Mouse (Mus musculus): ENCODE measurements at regions not wholly inside any gene's neighbourhood (a gene's known extent, or its start where the extent isn't known, plus 50 kb on each side); places are given as distances from the start of the nearest gene placed in this dataset.
A peak's percentile ranks its signal among the peaks of the same experiment; 100 is the strongest.

DNA sequence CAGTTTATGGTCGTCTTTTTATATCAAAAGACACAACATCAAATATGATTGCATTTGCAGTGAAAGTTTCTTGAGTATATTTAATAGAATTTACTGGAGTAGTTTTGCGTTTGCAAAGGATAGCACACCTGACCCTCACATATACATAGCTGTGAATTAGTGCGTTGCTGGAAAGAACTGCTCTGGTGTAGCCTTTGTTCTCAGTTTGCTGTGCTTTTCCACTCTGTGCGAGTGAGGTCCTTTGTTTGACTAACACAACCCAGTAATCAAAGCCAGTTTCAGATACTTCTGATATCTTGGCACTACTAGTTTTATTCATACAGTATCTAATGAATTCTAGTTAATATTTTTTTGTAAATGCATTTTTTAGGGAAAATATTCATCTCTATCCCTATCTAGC lies 84.7 kb downstream of the Trim52 start:
- no peak for DNase-seq (ENCODE audit: low spot score)

DNA sequence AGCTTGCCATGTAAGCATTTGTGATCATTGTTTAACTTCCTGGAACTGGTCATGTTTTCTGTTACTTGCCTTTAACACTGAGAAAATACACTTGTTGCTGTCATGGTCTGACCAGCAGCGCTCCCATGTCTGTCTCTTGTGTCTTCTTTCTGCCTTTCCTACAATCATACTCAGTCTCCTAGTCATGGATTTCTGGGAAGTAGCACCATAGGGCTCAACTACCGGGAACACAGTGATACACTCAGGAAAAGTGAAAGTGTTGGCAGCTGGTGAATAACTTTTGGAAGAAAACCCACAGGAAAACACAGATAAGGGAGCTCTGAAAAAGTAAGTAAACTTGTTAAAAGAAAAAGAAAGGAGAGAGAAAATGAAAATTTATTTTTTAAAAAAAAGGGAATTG lies 87.6 kb downstream of the Trim52 start:
- DNase-seq (ENCODE audit: low spot score): no peak

DNA sequence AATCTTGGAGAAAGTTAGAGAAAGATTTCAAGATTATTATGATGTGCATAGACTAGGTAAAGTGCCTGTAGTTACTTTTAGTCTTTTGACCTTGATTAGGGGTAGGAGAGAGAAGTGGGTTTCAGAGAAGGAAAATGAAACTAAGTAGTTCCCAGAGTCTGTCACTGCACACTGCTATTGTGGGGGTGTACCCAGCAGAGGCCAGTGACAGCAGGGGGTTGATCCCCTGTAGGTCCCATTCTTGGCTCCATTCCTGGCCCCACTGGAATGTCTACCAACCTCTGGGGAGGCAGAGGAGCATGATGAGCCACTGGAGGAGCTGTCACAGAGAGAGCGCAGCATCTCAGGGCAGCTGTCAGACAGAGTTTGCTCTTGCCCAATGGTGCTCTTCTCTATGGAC lies 88.1 kb downstream of the Trim52 start:
- DNase-seq (ENCODE audit: low spot score): no peak

DNA sequence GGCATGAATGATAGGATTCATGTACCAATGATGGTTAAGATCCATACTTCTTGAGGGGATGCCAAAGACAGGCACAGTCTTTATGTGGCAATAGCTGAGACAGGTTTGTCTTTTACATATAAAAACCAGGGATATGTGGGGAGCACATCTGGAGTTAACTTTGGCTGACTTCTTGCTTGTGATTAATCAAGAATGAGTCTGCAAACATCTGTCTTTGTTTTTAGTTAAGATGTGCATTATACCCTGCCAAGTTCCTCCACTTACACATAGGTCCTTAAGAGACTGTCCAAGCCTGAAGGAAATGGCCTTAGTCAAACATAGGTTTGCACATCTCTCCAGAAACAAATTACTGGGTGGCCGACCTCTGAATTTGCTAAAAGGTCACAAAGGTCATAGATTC lies 91.8 kb downstream of the Trim52 start:
- no peak for DNase-seq (ENCODE audit: low spot score)

DNA sequence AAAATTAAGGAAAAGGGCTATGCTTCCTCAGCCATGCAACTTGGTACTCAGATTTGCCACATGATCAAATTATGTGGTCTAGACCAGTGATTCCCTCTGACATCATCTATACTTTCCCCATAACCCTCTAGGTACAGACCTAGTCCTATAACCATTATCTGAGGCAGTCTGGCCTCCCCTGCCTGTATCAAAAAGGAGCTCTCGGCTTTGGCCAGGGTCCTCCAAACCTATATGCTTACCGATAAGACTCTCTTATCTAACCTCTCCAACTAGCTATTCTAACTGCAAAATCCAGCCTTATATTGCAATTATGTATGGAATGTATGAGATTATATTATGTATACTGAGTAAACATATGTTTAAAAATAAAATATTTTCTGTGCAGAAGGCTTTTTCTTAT lies 93.1 kb downstream of the Trim52 start:
- no peak for DNase-seq (ENCODE audit: low spot score)

GRCm38 (mm10) chr14:106199536-106200319 lies 93.7 kb downstream of the Trim52 start:
- DNase-seq (ENCODE audit: low spot score): peak; percentile 35

DNA sequence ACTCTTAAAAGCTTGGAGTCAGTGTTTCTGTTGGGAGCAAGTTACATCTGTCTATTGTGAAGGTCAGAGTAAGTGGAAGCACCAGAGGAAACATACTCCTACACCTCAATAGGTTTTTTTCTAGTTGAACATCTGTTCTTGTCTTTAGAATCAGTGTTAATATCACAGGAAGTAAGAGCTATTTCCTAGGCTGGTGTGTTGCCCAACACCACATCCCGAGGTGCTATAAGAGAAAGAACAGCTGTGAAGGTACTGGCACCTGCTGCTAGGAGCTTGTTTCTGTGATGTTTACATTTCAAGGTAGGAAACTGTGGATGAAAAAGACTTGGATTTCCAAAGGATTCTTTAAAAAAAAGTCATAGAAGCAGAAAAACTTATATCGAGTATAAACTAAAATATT lies 105.1 kb downstream of the Trim52 start:
- DNase-seq (ENCODE audit: low spot score): no peak

GRCm38 (mm10) chr14:106217681-106218080 lies 111.7 kb downstream of the Trim52 start:
- no peak for DNase-seq (ENCODE audit: low spot score)

GRCm38 (mm10) chr14:106219293-106219797 lies 113.3 kb downstream of the Trim52 start:
- DNase-seq (ENCODE audit: low spot score): no peak

- DNase-seq (ENCODE audit: low spot score): no peak
Observed at GRCm38 (mm10) chr14:106225401-106225800, 119.4 kb downstream of the Trim52 start.

GRCm38 (mm10) chr14:106241721-106242405 lies 135.9 kb downstream of the Trim52 start:
- no peak for DNase-seq (ENCODE audit: low spot score)

DNA sequence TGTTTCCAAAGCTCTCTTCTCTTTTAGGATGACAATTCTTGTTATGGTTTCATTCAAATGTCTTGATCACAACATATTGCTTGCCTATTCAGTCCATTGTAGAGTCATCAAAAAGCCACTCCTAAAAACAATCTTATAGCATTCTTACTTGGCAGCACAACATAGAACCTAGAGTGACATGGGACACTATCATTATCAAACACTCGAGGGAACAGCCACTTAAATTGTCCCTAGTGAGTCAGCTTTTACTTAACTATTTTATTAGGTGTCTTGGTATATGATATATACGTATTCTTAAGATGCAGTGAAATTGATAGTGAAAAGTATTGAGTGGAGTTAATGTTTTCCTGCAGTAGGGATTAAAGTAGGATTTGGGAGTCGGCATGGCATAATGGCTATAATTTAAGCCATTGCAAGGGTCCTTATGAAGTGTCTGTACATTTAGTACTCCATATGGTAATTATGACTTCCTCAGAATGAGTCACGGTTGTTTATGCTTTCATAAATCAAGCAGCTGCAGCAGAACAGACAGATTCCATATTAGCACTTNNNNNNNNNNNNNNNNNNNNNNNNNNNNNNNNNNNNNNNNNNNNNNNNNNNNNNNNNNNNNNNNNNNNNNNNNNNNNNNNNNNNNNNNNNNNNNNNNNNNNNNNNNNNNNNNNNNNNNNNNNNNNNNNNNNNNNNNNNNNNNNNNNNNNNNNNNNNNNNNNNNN lies 153.6 kb downstream of the Trim52 start:
- DNase-seq (ENCODE audit: low spot score): no peak

- no peak for DNase-seq (ENCODE audit: low spot score)
Observed at GRCm38 (mm10) chr14:106265290-106265689, 159.3 kb downstream of the Trim52 start.

DNA sequence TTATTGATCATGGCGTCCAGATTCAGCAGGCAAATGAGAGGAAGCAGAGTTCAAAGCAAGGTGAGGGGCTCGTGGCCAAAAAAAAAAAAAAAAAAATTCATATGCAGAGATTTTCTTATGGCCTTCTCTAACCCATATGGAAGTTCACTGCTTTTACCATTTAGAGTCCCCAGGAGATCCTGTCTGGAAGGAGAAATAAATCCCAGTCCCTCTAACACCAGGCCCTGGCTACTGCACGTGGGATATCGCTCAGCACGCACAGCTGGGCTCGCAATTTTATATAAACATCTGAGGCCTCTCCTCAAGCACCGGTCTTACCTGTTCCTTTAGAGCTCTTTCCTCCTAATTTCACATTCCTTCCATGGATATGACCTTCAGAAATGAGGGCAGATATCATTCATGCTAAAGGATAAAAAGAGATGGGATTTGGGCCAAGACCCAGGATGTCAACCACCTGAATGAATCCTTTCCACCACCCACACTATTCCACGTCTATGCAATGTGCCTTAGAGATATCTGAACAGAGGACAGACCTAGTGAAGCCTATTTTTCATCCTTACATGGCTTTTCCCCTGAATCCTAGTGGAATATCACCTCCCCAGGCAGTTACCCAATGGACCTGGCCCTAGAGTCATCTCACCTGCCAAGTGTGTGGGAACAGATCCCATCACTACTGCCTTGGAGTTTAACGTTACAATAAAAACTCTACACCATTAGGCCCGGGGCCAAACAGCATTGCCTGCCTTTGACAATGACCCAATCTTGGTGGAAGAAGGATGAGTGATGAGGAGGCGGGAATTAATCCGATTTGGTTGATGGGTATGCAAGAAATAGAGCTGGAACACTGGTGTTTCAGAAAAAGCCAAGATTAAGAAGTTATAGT lies 161.9 kb downstream of the Trim52 start:
- no peak for DNase-seq (ENCODE audit: low spot score)

GRCm38 (mm10) chr14:106269680-106270079 lies 163.7 kb downstream of the Trim52 start:
- DNase-seq (ENCODE audit: low spot score): peak; percentile 62

DNA sequence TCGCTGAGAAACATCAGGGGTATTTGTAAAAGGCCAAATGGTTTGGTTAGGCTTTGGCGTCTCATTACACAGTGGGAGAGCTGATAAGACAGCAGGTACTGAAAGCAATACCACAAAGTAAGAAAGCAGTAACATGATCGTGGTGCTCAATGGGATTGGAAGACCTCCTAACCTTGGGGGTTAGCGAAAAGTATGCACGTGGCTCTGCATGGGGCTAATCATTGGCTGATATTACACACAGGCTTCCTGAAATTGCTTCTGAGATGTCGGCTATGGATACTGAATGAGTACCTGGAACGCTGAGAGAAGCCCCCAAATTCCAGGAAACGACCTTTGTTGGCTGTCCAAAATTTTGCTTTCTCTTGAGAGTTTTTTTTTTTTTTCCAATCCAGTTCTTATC lies 207.6 kb downstream of the Trim52 start:
- DNase-seq (ENCODE audit: low spot score): peak; percentile 8

GRCm38 (mm10) chr14:106314079-106314551 lies 208.1 kb downstream of the Trim52 start:
- DNase-seq (ENCODE audit: low spot score): peak; percentile 63

GRCm38 (mm10) chr14:106318767-106319166 lies 212.8 kb downstream of the Trim52 start:
- peak; percentile 7 for DNase-seq (ENCODE audit: low spot score)

DNA sequence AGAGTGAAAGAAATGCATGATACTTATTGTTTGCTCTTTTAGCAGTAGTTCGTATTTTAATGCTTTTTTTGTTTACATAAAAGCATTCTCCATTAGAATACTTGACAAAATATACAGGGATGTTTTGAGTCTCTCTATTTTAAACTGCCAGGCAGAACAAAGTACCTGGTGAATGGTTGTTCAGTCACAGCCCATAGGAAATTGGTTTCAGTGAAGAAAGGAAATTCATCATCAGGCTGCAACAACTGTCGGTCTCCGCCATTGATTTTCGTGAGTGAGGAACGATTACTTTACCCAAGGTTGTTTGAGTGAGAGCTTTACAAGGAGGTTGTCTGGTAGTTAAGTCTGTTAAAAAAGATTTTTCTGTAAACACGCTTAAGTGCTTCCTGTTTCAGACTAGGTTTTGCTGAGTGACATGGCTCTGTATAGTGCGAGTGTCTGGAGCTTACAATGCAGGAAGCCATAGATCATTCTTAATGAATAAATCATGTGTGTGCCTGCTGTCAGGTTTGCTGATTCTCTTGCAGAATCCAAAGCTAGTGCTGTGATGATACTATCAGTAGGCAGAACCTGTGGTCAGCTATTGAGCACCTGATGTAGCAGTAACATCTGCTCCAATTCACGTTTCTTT lies 221.8 kb downstream of the Trim52 start:
- DNase-seq (ENCODE audit: low spot score): peak; percentile 42

DNA sequence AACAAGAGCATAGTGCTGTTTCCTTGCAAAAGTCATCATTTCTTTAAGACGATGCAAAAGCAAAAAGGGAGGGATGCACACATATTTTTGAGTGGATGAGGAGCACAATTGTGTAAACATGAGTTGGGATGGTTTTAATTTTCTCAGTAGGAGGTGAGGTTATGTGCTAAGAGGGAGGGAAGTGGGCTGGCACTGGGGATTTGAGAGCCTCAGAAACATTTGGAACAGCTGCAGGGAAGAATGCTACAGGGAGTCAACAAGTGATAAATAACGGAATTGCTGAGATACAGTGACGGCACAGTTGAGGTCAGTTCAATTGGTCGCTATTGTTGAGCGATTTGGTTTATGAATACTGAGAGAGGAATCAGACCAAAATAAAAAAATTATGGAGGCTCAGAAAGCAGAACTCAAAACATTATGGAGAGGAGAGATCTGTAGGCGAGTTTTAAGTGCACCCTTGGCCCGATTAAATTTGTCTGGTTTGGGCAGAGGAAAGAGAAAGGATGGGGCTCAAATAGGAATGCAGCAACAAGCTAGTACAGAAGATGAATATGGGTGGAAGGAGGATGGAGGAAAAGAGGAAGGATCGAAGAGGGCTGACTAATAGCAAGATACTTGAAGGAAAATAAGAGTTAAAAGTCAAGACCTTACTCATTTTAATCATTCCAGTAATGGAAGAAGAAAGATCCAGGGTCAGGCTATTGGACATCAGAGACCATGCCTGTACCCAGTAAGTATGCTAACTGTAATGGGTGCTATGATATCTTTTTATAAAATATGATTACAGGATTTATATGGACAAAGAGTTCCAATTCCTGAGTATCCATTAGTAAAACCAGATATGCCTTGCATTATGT lies 259.0 kb downstream of the Trim52 start:
- DNase-seq (ENCODE audit: low spot score): peak; percentile 49

Data from embryo, embryonic 10 days (tissue).